Mouse (Mus musculus) adrenal gland, postnatal 36 days (tissue): Measurements from ENCODE around the gene Mcpt4. TPM values are rescaled to one million over a fixed set of nuclear protein-coding genes. Genes with fewer than 3 reads are reported as not detected.
"Not testable (repeated sequence)": the region's sequence is repeated elsewhere in the genome, so short reads cannot be mapped to it uniquely, and the experiment has no call there.

Experiments
- DNase-seq, 2 experiments: peaks; one replicate each; pipeline ENCODE4 v3.0.0; 2021; ENCODE audit warnings: mixed read lengths in 1 of 2
- long read RNA-seq, 2 experiments: library from polyadenylated mRNA; stranded (forward); transcript quantifications; one replicate each; pipeline ENCODE4 v2.0.0; 2021; ENCODE audit warnings: borderline sequencing depth in 2 of 2
- total RNA-seq, 2 experiments: library from RNA; stranded (reverse); gene quantifications; 2 replicates each; pipeline ENCODE4 v1.2.3; 2021

Mcpt4 gene
- 1 to 10 TPM; 2.2 to 2.8 TPM for total RNA-seq
- long read RNA-seq, experiment 1, result 0 reads
- long read RNA-seq, experiment 2, result 0 reads

DNA sequence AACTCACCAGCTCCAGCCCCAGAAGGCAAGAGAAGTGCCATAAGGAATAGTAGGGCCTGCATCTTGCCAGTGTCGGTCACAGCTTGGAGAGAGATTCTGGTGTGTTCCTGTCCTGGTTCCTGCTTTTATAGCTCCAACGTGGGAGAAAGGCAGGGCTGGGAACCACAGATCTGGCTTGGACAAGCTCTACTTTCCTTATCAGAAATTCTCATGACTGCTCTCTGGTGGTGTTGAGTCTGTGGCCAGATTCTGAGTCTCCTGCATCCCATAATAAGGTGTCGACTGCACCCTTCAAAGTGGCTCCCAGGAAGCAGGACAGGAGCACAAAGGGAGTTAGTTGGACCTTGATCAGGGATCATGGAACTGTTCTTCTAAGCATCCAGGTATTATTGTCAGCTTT lies at the start of gene Mcpt4:
Gene Mcpt4 (minus strand): TSS at position 101 of the 400 bp plus-strand sequence.
- DNase-seq, result not testable (repeated sequence)

DNA sequence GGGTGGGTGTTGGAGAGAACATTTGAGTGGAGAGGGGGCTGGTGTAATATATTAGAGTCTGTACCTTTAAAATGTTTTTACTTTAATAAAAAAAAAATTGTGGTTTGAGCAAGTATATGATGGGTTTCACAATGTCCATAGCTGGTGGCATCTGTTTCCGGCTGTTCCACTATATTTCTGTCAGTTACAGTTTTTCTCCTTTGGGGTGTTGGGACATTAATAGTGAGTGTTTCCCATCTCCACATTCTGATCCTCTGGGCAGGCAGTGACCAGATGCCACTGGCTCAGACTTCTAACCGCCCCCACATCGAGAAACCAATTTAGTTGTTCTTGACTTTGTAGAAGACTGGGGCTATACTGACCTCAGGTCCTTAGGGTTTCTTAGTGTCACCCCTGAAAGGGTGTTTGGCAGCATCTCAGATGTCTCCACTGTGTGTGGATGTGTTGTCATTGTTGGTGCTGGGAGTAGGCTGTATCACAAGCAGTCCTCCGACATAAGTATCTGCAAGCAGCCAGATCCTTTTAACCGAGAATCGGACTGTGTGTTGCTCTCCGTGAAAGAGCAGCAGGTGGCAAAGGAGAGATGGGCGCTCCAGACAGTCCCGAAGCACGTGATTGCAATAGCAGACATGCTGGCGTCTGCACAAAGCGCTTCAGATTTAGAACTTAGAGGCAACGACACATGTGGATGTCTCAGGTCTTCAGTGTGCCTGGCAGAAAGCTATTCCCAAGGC lies 43.5 kb upstream of the Mcpt4 start:
- no peak for DNase-seq

DNA sequence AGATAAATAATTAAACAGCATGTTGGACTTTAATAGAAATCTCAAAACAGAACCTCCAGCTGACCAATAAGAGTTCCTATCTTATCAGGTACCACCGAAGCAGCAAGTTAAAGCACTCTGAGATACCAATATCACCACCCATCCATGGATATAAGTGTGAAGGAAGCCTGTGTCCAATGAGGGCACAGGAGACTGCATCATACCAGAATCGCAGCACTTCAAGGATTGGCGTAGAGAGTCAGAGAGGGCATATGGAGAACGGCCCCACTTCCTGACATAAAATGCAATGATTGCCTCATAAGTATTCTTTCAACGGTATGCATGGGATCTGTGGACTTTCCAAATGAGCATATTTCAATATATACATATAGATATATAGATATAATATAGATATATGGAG lies 42.9 kb upstream of the Mcpt4 start:
- DNase-seq, result no peak

DNA sequence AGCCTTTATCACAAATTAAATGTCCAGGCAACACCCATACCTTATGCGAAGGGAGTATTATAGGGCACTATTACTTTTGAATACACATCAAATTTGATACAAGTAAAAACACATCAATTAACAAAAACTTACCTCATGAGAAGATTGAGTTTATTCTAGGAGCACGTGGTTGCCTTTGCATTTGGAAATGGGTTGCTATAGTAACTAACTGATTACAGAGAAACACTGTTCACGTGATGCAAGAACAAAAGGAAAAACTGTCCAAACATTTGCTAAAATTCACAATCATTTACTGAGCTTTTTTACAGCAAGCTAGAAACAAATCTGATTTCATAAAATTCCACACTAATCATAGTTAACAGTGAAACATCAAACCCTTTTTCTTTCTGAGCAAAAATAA lies 41.3 kb upstream of the Mcpt4 start:
- no peak for DNase-seq

DNA sequence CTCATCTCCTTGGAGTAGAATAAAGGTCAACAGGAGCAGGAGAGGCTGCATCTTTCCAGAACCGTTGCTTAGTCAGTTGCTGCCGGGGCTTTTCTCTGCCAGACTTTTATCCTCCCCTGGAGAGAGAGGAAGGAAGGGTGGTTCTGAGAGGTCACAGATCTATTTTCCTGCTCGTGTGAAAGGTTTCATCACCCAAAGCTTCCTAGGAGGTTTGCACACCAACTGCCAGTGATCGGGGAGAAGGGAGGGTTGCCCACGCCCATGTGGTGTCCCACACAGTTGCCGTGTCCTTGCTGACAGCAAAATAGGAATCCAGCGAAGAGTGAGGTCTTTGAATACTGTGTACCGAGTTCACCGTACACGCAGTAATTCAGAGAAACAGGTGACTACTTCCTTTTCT lies 40.3 kb upstream of the Mcpt4 start, which contains the start of gene Ctsg:
Gene Ctsg (minus strand): TSS at position 189 of the 400 bp plus-strand sequence.
- no peak for DNase-seq

DNA sequence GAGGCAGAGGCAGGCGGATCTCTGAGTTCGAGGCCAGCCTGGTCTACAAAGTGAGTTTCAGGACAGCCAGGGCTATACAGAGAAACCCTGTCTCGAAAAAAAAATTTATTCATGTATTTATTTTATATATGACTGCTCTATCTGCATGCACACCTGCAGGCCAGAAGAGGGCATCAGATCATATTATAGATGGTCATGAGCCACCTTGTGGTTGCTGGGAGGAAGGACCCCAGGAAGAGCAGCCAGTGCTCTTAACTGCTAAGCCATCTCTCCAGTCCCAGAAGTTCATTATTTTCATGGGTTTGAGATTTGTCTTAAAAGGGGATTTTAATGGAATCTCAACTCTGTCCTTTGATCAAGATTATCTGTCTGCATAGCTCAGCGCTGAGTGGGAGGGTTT lies 36.8 kb upstream of the Mcpt4 start:
- DNase-seq, result peak in 1 of 2 experiments; percentile 12

DNA sequence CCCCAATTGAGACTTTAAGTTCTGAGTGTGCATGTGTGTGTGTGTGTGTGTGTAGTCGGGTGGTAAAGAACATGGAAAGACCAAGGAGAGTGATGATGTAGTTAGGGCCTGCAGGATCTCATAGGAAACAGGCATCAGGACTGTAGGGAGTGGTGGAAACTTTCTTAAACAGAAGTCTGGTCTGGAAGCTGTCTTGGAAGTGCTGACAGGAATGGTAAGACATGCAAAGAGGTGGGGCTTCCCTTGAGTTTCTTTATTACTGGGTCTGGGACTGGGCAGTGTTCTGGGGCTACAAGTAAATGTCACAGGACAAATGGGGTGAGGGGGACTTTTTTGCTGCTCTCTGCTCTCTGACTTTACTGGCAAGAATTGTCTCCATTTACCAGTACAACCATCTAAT lies 35.5 kb upstream of the Mcpt4 start:
- no peak for DNase-seq

DNA sequence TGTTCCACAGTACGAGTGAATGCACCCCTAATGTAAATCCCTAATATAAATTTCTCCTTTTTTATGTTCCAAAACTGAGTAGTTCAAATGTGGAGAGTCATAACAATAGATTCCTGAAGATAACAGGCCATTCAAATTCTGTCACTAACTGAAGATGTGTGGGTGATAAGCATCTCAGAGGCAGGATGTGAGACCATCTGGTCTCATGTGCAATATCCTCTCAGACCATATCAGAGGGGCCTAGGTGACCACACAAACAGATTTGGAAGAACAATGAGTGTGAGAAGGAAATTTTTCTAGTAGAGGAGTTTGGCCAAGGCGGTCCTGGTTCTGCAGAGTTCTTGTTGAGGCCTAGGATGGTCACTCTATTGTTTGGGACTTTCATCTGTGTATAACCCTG lies 31.2 kb upstream of the Mcpt4 start:
- no peak for DNase-seq

DNA sequence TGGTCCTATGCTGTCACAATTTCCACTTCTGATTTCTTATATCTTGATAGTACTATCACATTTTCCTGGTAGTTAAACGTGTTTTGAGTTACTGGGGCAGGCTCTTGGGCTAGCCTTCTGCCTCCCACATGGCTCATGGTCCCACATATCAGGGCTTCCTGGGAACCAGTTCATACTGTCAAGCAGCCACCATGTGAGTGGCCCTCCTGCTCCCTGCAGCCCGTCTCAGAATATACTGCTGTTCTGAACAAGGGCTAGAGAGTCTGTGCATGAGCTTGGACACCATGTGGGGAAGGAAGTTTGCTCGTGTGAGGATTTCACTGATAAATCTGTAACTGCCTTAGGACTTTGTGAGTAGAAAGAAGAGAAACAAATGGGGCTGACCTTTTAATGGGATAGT lies 24.6 kb upstream of the Mcpt4 start:
- DNase-seq, result no peak

DNA sequence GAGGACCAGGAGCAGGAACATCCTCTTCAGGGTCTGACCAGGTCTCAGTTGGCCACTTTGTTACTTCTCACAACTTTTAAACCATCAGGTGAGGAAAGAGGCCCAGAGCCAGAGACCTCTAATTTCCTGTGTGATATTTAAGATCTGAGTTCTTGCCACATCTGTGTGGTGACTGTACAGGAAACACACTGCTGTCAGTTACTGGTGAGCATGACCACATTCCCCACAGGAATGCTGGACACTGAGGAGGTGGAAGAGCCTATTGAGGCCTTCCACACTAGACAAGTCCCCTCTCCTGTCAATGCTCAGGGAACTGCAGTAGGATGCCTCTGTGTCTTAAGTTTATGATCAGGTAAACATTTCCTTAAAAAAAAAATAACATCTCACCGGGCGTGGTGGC lies 23.1 kb upstream of the Mcpt4 start, which contains the start of gene Mcpt8:
Gene Mcpt8 (minus strand): TSS at position 107 of the 400 bp plus-strand sequence.
- DNase-seq, result no peak

DNA sequence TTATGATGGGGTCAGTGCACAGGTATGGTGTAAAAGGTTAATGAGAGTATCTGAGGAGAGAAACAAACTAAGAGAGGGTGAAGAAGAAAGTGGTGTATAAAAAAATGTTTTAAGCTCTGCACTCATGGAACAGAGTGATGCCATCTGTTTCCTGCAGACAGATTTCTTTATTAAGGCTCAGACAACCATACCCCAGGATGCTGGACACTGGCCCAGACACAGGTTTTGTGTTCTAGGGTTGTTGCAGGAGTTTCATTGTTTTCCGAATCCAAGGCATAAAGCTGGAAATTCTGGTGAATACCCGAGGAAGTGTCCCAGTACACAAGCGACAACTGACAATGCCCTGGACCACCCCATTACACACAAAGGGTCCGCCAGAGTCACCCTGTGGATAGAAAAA lies 19.9 kb upstream of the Mcpt4 start:
- DNase-seq, result no peak

DNA sequence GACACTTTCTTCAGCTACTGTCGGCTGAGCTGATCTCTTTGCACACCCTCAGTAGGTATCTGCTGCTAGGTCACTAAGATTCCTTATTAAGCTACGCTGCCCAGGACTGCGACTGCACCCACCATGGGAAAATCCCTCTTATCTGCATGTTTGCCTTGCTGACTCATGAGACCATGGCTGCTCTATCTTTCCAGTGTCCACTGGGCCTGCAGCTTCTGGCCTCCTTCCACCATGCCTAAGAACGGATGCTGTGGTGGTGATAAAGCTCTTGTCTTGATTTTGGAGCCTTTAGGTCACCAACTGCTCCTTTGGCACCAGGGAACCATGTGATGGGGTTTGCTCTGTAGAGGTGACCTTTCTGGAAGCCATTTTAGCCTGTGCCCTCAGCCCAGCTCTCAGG lies 4.4 kb downstream of the Mcpt4 start:
- no peak for DNase-seq

DNA sequence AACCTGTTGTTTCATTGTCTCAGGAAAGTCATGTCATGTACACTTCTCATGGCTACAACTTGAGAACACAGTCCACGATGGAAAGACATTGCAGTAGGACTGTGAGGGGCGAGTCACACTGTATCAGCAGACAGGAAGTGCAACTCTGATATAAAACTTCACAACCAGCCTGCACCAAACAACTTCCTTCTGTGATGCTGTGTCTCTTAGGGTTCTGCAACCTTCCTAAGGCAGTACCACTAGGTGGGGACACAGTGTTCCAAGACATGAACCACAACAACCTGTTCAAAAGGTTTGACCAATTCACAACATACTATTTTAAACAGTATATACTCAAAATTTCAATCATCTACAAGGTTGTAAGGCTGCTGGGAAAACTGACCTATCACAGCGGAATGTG lies 6.7 kb downstream of the Mcpt4 start:
- no peak for DNase-seq

DNA sequence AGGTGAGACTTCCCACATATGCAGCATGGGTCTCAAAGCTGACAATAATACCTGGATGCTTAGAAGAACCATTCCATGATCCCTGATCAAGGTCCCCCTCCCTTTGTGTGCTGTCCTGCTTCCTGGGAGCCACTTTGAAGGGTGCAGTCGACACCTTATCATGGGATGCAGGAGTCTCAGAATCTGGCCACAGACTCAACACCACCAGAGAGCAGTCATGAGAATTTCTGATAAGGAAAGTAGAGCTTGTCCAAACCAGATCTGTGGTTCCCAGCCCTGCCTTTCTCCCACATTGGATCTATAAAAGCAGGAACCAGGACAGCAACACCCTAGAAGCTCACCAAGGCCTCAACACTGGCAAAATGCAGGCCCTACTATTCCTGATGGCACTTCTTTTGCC lies 20.3 kb downstream of the Mcpt4 start, which contains the start of gene Mcpt2:
Gene Mcpt2 (plus strand): TSS at position 250 of the 400 bp plus-strand sequence.
- not testable (repeated sequence) for DNase-seq

DNA sequence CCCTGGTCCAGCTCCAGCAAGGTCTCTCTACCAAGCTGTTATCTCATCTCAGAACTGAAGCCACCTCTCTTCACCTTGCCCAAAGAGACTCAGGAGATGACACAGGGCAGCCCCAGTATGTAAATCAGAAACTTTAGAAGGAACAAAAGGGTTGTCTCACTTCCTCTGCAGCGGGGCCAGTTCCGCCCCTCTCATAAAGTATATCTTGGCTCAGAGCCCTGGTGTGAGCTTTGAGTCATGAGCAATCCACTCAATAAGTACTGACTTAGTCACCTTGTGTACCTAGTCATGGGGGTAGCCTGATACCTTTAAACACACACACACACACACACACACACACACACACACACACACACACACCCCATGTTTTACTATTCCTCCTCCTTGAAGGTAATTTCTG lies 27.7 kb downstream of the Mcpt4 start:
- DNase-seq, result no peak

DNA sequence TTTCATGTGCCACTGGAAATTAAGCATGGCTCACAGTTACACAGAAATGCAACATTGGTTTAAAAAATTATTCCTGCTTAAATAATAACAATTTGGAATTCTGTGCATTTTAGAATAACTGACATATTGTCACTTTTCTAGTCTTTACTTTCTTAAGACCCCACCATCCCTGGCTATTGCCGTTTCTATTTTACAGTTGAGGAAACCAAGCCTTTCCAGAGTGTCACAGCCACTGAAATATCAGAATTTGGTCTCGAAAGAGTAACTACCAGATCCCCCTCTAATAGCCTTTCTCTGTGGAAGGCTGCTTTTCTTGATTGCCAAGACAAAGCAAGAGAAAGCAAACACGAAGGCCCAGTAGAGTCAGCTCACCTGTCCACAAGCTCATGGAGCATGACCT lies 31.7 kb downstream of the Mcpt4 start, which contains the start of gene Mcpt9:
Gene Mcpt9 (minus strand): TSS at position 101 of the 400 bp plus-strand sequence.
- DNase-seq, result not testable (repeated sequence)

DNA sequence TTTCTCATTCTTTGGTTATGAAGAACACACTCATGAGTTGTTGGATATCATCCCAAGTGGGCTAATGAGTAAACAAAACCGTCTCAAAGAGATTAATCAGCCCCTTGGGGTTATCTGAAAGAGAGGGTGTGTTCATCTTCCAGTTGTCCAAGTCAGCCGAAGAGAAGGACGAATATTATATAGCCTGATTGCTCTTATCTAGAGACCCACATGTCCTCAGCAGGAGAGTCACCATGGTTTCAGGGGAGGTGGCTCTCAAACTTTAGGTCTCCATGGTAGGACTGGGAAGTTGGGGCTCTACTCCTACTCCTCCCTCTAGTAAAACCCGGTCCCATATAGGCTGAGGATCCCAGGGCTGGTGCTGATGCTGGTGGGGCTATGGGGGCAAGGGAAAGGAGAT lies 40.8 kb downstream of the Mcpt4 start:
- DNase-seq, result not testable (repeated sequence)

DNA sequence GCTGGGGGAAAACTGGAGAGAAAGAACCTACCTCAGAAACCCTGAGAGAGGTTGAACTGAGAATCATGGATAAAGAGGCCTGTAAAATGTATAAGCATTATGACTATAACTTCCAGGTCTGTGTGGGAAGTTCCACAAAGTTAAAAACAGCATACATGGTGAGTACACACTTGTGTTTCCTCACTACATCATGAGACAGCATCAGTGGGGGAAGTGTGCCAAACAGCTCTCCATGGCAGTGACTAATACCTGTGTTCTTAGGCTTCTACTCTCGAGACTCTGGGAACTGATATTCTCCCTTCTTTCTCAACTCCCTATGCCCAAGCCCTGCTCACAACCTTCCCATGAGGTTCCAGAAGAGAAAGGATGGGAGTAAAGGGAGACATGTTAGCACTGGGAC lies 42.7 kb downstream of the Mcpt4 start:
- DNase-seq, result no peak

DNA sequence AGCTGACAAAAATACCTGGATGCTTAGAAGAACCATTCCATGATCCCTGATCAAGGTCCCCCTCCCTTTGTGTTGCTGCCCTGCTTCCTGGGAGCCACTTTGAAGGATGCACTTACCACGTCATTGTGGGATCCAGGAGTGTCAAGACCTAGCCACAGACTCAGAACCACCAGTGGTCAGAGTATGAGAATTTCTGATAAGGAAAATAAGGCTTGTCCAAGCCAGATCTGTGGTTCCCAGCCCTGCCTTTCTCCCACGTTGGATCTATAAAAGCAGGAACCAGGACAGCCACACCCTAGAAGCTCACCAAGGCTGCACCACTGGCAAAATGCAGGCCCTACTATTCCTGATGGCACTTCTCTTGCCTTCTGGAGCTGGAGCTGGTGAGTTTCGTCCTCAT lies 44.4 kb downstream of the Mcpt4 start, which contains the start of gene Mcpt1:
Gene Mcpt1 (plus strand): TSS at position 301 of the 400 bp plus-strand sequence.
- not testable (repeated sequence) for DNase-seq

DNA sequence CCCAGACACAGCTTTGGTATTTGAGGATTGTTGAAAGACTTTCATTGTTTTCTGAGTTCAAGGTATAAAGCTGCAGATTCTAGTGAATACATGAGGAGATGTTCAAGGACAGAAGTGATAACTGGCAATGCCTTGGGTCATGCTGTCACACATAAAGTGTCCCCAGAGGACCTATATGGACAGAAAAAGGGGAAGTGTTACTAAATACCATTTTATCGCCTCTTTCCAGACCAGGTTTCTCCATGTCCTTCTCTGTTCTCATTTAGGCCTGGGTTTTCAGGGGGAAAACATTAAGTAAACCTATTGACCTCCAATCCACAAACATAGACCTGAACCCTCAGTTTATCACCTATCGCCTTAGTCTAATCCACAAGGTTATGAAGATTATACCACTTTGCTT lies 48.2 kb downstream of the Mcpt4 start:
- no peak for DNase-seq

DNA sequence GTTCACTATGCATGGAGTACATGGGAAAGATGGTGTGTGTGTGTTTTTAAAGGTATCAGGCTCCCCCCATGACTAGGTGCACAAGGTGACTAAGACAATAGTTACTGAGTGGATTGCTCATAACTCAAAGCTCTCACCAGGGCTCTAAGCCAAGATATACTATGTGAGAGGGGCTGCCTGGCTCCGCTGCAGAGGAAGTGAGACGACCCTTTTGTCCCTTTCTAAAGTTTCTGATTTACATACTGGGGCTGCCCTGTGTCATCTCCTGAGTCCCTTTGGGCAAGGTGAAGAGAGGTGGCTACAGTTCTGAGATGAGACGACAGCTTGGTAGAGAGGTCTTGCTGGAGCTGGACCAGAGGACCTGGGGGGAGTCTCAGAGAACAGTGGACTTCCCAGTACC lies 49.0 kb downstream of the Mcpt4 start:
- no peak for DNase-seq
